Mouse (Mus musculus): ENCODE data around the gene Gm26938. TPM values are rescaled to one million over a fixed set of nuclear protein-coding genes. Genes with fewer than 3 reads are reported as not detected.

Gm26938 gene
- polyA plus RNA-seq, 1 experiment: not detected

DNA sequence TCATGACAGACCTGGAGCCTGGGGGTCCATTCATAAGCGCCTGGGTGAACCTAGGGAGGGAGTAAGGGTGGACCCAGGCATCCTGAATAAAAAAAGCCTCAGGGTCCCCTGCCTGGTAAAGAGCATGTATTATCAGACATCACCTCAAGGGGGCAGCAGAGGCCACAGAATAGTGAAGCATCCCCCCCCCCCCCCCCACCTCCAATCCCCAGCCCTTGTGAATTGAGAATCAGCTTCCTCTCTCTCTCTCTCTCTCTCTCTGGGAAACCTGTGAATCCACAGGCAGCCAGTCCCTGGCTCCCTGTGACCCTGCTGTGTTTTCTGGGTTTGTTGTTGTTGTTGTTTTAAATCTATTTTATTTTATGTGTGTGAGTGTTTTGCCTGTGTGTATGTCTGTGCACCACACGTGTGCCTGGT, 12.3 kb upstream of the Gm26938 start:
- Histone ChIP-seq H3K27me3 (ENCODE audit: control insufficient read depth, insufficient read depth, low read length) (no peaks in the 10 kb centered on the region), H3K27ac (ENCODE audit: control insufficient read depth, insufficient read depth, low read depth, low read length) (no peak overlapping the region), H3K36me3 (ENCODE audit: control insufficient read depth, insufficient read depth, low read length) (no peaks in the 10 kb centered on the region), H3K4me1 (ENCODE audit: control insufficient read depth, insufficient read depth, low read length) (no peaks in the 10 kb centered on the region), H3K4me3 (ENCODE audit: control insufficient read depth, low read depth, low read length) (no peak overlapping the region)
- TF ChIP-seq CTCF (IDR thresholded peaks at IDR 0.05; ENCODE audit: control insufficient read depth, insufficient read depth, insufficient replicate concordance, low read depth, low read length) (no peak), POLR2A (IDR thresholded peaks at IDR 0.05; ENCODE audit: control insufficient read depth, low read depth, low read length) (no peak)

DNA sequence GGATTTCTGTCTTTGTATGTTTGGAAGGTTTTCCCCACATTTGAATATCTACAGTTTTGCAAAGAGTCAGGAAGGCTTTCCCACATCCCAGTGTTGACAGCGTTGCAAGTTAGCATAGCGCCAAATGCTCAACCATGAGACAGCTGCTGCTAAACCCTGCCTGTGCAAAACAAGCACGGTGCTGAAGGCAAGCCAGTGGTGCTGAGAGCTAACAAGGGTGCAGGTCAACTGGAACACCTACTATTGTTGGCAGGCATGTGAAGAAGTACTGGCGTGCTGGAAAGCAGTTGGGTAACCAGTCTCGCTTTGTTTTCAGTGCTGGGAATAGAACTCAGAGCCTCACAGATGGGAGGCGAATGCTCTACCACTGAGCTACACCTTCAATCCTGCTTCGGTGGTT, 9.5 kb upstream of the Gm26938 start:
- no peaks in the 10 kb centered on the region for H3K36me3 ChIP-seq (ENCODE audit: control insufficient read depth, insufficient read depth, low read length)

DNA sequence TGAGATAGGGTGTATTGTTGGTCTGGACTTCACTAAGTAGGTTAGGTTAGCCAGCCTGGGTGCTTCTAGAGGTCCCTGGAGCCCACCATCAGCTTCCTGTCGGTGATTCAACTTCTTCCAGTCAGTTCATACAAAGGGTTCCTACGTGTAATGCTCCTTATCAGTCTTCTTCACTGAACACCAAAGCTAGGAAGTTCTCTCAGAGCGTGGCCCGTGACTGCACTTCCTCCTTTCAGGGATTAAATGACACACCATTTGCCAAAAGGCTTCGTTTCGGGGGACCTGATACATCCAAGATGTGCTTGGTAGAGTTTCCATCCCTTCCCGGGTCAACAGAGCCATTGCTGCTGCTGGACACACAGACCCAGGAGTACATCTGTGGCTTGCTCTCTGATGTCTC, 5.9 kb upstream of the Gm26938 start:
- H3K27me3 ChIP-seq (ENCODE audit: control insufficient read depth, insufficient read depth, low read length): no peaks in the 10 kb centered on the region
- H3K36me3 ChIP-seq (ENCODE audit: control insufficient read depth, insufficient read depth, low read length): no peaks in the 10 kb centered on the region
- H3K4me1 ChIP-seq (ENCODE audit: control insufficient read depth, insufficient read depth, low read length): no peaks in the 10 kb centered on the region
- TF ChIP-seq POLR2A (IDR thresholded peaks at IDR 0.05; ENCODE audit: control insufficient read depth, low read depth, low read length): no peak
- TF ChIP-seq CTCF (IDR thresholded peaks at IDR 0.05; ENCODE audit: control insufficient read depth, insufficient read depth, insufficient replicate concordance, low read depth, low read length): no peak
- H3K4me3 ChIP-seq (ENCODE audit: control insufficient read depth, low read depth, low read length): no peak overlapping the region
- no peak overlapping the region for H3K27ac ChIP-seq (ENCODE audit: control insufficient read depth, insufficient read depth, low read depth, low read length)

More for the DNA sequence above, 9.5 kb upstream of the Gm26938 start:
- Histone ChIP-seq H3K4me1 (ENCODE audit: control insufficient read depth, insufficient read depth, low read length) (no peaks in the 10 kb centered on the region), H3K27ac (ENCODE audit: control insufficient read depth, insufficient read depth, low read depth, low read length) (no peak overlapping the region), H3K4me3 (ENCODE audit: control insufficient read depth, low read depth, low read length) (no peak overlapping the region), H3K27me3 (ENCODE audit: control insufficient read depth, insufficient read depth, low read length) (no peaks in the 10 kb centered on the region)
- TF ChIP-seq CTCF (IDR thresholded peaks at IDR 0.05; ENCODE audit: control insufficient read depth, insufficient read depth, insufficient replicate concordance, low read depth, low read length) (no peak), POLR2A (IDR thresholded peaks at IDR 0.05; ENCODE audit: control insufficient read depth, low read depth, low read length) (no peak)

DNA sequence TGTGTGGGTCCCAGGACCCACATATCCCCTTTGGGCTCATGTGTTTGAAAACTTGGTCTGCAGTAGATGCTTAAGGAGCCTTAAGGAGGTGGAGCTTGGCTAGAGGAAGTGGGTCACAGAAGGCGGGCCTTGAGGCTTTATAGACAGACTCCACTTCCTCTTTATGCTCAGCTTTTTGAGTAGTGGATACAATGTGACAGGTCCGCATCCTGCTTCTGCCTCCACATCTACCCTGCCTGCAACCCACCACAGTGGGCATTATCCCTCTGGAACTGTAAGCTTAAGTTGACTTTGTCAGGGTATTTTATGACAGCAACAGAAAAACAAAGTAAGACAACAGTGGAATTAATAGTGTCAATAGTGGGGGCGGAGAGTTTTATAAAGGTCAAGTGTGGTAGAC, 4.5 kb upstream of the Gm26938 start:
- Histone ChIP-seq H3K4me1 (ENCODE audit: control insufficient read depth, insufficient read depth, low read length) (peaks cover 6% of the 10 kb centered on the region), H3K36me3 (ENCODE audit: control insufficient read depth, insufficient read depth, low read length) (no peaks in the 10 kb centered on the region), H3K27me3 (ENCODE audit: control insufficient read depth, insufficient read depth, low read length) (no peaks in the 10 kb centered on the region), H3K27ac (ENCODE audit: control insufficient read depth, insufficient read depth, low read depth, low read length) (no peak overlapping the region), H3K4me3 (ENCODE audit: control insufficient read depth, low read depth, low read length) (no peak overlapping the region)
- no peak for TF ChIP-seq CTCF (IDR thresholded peaks at IDR 0.05; ENCODE audit: control insufficient read depth, insufficient read depth, insufficient replicate concordance, low read depth, low read length)
- TF ChIP-seq POLR2A (IDR thresholded peaks at IDR 0.05; ENCODE audit: control insufficient read depth, low read depth, low read length): no peak

DNA sequence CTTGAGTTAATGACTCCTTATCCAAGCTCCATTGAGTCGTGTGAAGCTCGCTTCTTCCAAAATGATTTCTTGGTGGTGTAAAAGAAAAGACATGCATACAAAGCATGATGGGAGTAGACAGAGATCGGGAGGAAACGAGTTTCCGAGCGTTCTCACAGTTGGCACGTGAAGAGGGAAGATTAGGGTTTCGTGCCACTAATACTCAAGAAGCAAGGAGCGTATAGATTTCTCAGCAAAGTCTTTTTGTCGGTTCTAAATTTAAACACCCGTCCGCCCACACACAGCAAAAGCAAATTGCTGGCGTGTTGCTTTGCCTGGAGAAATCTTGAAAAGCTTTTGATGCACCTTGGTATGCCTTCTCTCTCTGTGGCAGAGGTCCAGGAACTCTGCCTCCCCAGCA, 3.2 kb upstream of the Gm26938 start:
- H3K4me3 ChIP-seq (ENCODE audit: control insufficient read depth, low read depth, low read length): no peak overlapping the region
- H3K36me3 ChIP-seq (ENCODE audit: control insufficient read depth, insufficient read depth, low read length): no peaks in the 10 kb centered on the region
- TF ChIP-seq POLR2A (IDR thresholded peaks at IDR 0.05; ENCODE audit: control insufficient read depth, low read depth, low read length): no peak
- no peak for TF ChIP-seq CTCF (IDR thresholded peaks at IDR 0.05; ENCODE audit: control insufficient read depth, insufficient read depth, insufficient replicate concordance, low read depth, low read length)
- H3K27me3 ChIP-seq (ENCODE audit: control insufficient read depth, insufficient read depth, low read length): no peaks in the 10 kb centered on the region
- peaks cover 6% of the 10 kb centered on the region for H3K4me1 ChIP-seq (ENCODE audit: control insufficient read depth, insufficient read depth, low read length)
- H3K27ac ChIP-seq (ENCODE audit: control insufficient read depth, insufficient read depth, low read depth, low read length): no peak overlapping the region

DNA sequence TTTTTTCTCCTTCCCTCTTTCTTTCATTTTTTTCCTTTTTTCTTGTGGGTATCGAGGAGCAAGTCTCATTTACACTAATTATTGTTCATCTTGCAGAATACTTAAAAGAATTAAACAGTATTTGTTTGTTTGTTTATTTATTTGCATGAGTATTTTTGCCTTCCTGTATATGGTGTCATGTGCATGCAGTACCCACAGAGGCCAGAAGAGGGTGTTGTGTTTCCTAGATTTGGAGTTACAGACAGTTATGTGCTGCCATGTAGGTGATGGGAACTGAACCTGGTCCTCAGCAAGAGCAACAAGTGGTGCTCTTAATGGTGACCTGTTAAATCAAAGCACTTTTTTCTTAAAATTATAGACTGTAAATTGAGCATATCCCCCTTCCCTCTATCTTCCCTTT, 1.4 kb upstream of the Gm26938 start:
- Histone ChIP-seq H3K27ac (ENCODE audit: control insufficient read depth, insufficient read depth, low read depth, low read length) (no peak overlapping the region), H3K36me3 (ENCODE audit: control insufficient read depth, insufficient read depth, low read length) (peaks cover 1% of the 10 kb centered on the region), H3K4me3 (ENCODE audit: control insufficient read depth, low read depth, low read length) (no peak overlapping the region), H3K27me3 (ENCODE audit: control insufficient read depth, insufficient read depth, low read length) (no peaks in the 10 kb centered on the region), H3K4me1 (ENCODE audit: control insufficient read depth, insufficient read depth, low read length) (peaks cover 6% of the 10 kb centered on the region)
- TF ChIP-seq CTCF (IDR thresholded peaks at IDR 0.05; ENCODE audit: control insufficient read depth, insufficient read depth, insufficient replicate concordance, low read depth, low read length) (no peak), POLR2A (IDR thresholded peaks at IDR 0.05; ENCODE audit: control insufficient read depth, low read depth, low read length) (no peak)

DNA sequence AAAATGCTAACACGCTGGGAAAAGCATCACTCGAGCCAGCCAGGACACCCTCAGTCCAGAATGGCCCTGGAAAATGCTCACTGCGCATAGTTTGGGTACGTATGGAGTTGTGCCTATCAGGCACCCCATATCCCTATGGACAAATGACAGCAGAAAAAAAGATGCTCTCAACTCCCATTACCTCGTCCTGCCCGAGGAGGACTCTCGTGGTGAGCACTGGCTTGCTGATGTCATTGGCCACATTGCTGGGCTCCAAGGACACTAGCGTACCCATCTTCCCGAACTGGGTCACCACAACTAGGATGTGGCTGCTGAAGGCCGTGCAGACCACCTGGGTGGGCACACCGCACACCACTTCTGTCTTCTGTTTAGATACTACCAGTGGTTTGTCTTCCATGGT, 260 bp downstream of the Gm26938 start:
- Histone ChIP-seq H3K4me1 (ENCODE audit: control insufficient read depth, insufficient read depth, low read length) (peaks cover 6% of the 10 kb centered on the region), H3K4me3 (ENCODE audit: control insufficient read depth, low read depth, low read length) (peak overlapping the region; percentile 89), H3K27me3 (ENCODE audit: control insufficient read depth, insufficient read depth, low read length) (no peaks in the 10 kb centered on the region), H3K36me3 (ENCODE audit: control insufficient read depth, insufficient read depth, low read length) (peaks cover 1% of the 10 kb centered on the region), H3K27ac (ENCODE audit: control insufficient read depth, insufficient read depth, low read depth, low read length) (no peak overlapping the region)
- TF ChIP-seq POLR2A (IDR thresholded peaks at IDR 0.05; ENCODE audit: control insufficient read depth, low read depth, low read length) (no peak), CTCF (IDR thresholded peaks at IDR 0.05; ENCODE audit: control insufficient read depth, insufficient read depth, insufficient replicate concordance, low read depth, low read length) (no peak)

DNA sequence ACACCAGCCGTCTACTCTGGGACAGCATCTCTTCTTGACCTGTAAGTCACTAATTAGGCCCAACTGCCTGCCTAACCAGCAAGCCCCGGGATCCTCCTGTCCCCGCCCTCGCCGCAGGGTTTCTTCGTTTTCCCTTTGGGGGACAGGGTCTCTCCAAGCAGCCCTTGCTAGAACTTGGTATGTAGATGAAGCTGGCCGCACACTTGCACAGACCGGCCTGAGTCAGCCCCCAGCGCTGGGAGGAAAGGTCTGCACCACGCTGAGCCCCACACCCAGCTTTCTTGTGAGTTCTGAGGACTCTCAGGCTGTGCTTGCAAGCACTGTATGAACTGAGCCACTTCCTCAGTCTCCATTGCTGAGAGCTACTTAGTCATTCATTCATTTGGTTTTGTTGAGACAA, 1.7 kb downstream of the Gm26938 start:
- Histone ChIP-seq H3K4me3 (ENCODE audit: control insufficient read depth, low read depth, low read length) (no peak overlapping the region), H3K36me3 (ENCODE audit: control insufficient read depth, insufficient read depth, low read length) (peaks cover 1% of the 10 kb centered on the region)
- no peak for TF ChIP-seq CTCF (IDR thresholded peaks at IDR 0.05; ENCODE audit: control insufficient read depth, insufficient read depth, insufficient replicate concordance, low read depth, low read length)

More for the DNA sequence above, 1.7 kb downstream of the Gm26938 start:
- Histone ChIP-seq H3K4me1 (ENCODE audit: control insufficient read depth, insufficient read depth, low read length) (peaks cover 6% of the 10 kb centered on the region), H3K27me3 (ENCODE audit: control insufficient read depth, insufficient read depth, low read length) (no peaks in the 10 kb centered on the region), H3K27ac (ENCODE audit: control insufficient read depth, insufficient read depth, low read depth, low read length) (no peak overlapping the region)

Measured in testis, adult 2 months (tissue).